Mouse (Mus musculus): ENCODE results near the gene Fndc9.

DNA sequence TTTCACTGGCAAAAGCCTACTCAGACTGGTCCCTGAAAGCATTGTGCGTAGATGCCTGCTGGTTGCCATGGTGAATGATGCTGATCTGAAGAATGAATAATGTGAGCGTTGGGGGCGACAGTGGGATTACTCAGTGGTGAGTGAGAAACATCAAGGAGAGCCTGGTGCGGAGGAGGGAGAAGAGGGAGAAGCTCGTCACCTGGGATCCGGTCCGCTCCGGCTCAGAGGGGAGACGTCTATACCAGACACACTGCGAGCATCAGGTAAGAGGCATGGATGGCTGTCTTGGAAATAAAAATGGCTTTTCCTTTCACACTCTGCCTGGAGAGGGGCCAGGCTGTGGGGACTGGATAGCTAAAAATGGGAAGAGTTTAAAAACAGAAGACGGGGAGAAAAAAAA, at the start of gene Fndc9:
- no peak for TF ChIP-seq CTCF (IDR thresholded peaks at IDR 0.05; ENCODE audit: low read depth, low read length)
- TF ChIP-seq GATA1 (IDR thresholded peaks at IDR 0.05; ENCODE audit: borderline replicate concordance, low read length): no peak
- TF ChIP-seq TAL1 (conservative IDR thresholded peaks at IDR 0.05; ENCODE audit: low read depth, low read length): no peak

Measured in G1E (cell line).